Comparison of ENCODE assay signal across 33 mouse cellular contexts in genomic region chr2:171618333-171618732, GRCm38 (mm10).
DNase-seq lines count a peak whose midpoint lies in the region; ATAC-seq and TF ChIP-seq lines count a peak whose summit lies in the region.
"Had no signal": no experiment of that assay in that cellular context is flagged by ENCODE, and none has a peak within 500 bp of the region (broad histone marks: within the 10 kb centered on the region; RNA-seq: fewer than 3 reads in every experiment).

No protein-coding gene starts in this region.

- H3K27me3 ChIP-seq in liver, postnatal 0 days (ENCODE audit: insufficient read depth, low read length) = no peaks in the 10 kb centered on the region
- no peaks in the 10 kb centered on the region for H3K27me3 ChIP-seq in midbrain, embryonic 11.5 days (ENCODE audit: control insufficient read depth, insufficient read depth, low read length)
- H3K27me3 ChIP-seq in midbrain, embryonic 16.5 days (ENCODE audit: control insufficient read depth, insufficient read depth, low read depth, low read length) = no peaks in the 10 kb centered on the region
- H3K27me3 ChIP-seq in liver, embryonic 12.5 days (replicated peaks) = no peaks in the 10 kb centered on the region
- H3K27me3 ChIP-seq in liver, embryonic 16.5 days (ENCODE audit: control insufficient read depth, insufficient read depth, low read depth, low read length) = no peaks in the 10 kb centered on the region
- H3K27me3 ChIP-seq in neural tube, embryonic 15.5 days (replicated peaks) = no peaks in the 10 kb centered on the region
- H3K27me3 ChIP-seq: CH12.LX; embryonic facial prominence, embryonic 13.5 days; forebrain, embryonic 12.5 days; forebrain, embryonic 15.5 days; heart, embryonic 12.5 days; heart, embryonic 15.5 days; hindbrain, embryonic 13.5 days; Patski had no signal

- WGBS in liver, postnatal 0 days (ENCODE audit: insufficient replicate concordance) = 43% methylated on average over 9 of the region's 9 CpGs
- WGBS in midbrain, embryonic 11.5 days = 84% methylated on average over 9 of the region's 9 CpGs
- 75% methylated on average over 9 of the region's 9 CpGs for WGBS in midbrain, embryonic 16.5 days
- WGBS in liver, embryonic 12.5 days (ENCODE audit: insufficient replicate concordance) = 29% methylated on average over 9 of the region's 9 CpGs
- 26% methylated on average over 9 of the region's 9 CpGs for WGBS in liver, embryonic 16.5 days (ENCODE audit: insufficient replicate concordance)
- WGBS in neural tube, embryonic 15.5 days = 75% methylated on average over 9 of the region's 9 CpGs

- no peaks in the 10 kb centered on the region for H3K9me3 ChIP-seq in liver, postnatal 0 days (ENCODE audit: low read length)
- H3K9me3 ChIP-seq in midbrain, embryonic 11.5 days (ENCODE audit: control insufficient read depth, low read length) = no peaks in the 10 kb centered on the region
- H3K9me3 ChIP-seq in midbrain, embryonic 16.5 days (replicated peaks; ENCODE audit: control insufficient read depth, low read length, poor library complexity, severe bottlenecking) = no peaks in the 10 kb centered on the region
- H3K9me3 ChIP-seq in liver, embryonic 12.5 days (replicated peaks) = no peaks in the 10 kb centered on the region
- H3K9me3 ChIP-seq in liver, embryonic 16.5 days (replicated peaks; ENCODE audit: control insufficient read depth, low read length) = no peaks in the 10 kb centered on the region
- no peaks in the 10 kb centered on the region for H3K9me3 ChIP-seq in neural tube, embryonic 15.5 days (replicated peaks)
- H3K9me3 ChIP-seq: embryonic facial prominence, embryonic 10.5 days; embryonic facial prominence, embryonic 13.5 days; forebrain, embryonic 12.5 days; forebrain, embryonic 15.5 days; heart, embryonic 12.5 days; heart, embryonic 15.5 days; hindbrain, embryonic 10.5 days; hindbrain, embryonic 13.5 days had no signal

- DNase-seq in liver = peak; percentile 20
- no peak for DNase-seq in liver, postnatal 0 days
- peak; percentile 59 for DNase-seq in midbrain, embryonic 11.5 days (ENCODE audit: low spot score, missing footprints)
- DNase-seq in testis, postnatal 14 days (ENCODE audit: low spot score) = no peak
- DNase-seq: adrenal gland, postnatal 10 days; adrenal gland, postnatal 36 days; B cell, adult 2 months; cerebellum, adult 11-12 months; cerebellum, adult 8-10 months; cerebellum, postnatal 10 days; cerebellum, postnatal 36 days; embryo, embryonic 11 days; gastrocnemius, postnatal 10 days; gastrocnemius, postnatal 36 days; heart, postnatal 10 days; heart, postnatal 36 days had no signal

- H3K4me2 ChIP-seq in liver, postnatal 0 days (ENCODE audit: low read depth, low read length) = no peak overlapping the region
- H3K4me2 ChIP-seq in midbrain, embryonic 11.5 days = no peak overlapping the region
- no peak overlapping the region for H3K4me2 ChIP-seq in midbrain, embryonic 16.5 days (ENCODE audit: low read length)
- H3K4me2 ChIP-seq in liver, embryonic 12.5 days = no peak overlapping the region
- H3K4me2 ChIP-seq in liver, embryonic 16.5 days (ENCODE audit: low read depth, low read length) = no peak overlapping the region
- no peak overlapping the region for H3K4me2 ChIP-seq in neural tube, embryonic 15.5 days
- H3K4me2 ChIP-seq: embryonic facial prominence, embryonic 13.5 days; forebrain, embryonic 12.5 days; forebrain, embryonic 15.5 days; heart, embryonic 12.5 days; heart, embryonic 15.5 days; hindbrain, embryonic 13.5 days had no signal

- H3K36me3 ChIP-seq in liver, postnatal 0 days (replicated peaks; ENCODE audit: insufficient read depth, low read length) = no peaks in the 10 kb centered on the region
- H3K36me3 ChIP-seq in midbrain, embryonic 11.5 days (ENCODE audit: control insufficient read depth, insufficient read depth, low read length) = no peaks in the 10 kb centered on the region
- no peaks in the 10 kb centered on the region for H3K36me3 ChIP-seq in midbrain, embryonic 16.5 days (ENCODE audit: control insufficient read depth, insufficient read depth, low read length)
- no peaks in the 10 kb centered on the region for H3K36me3 ChIP-seq in liver, embryonic 12.5 days
- no peaks in the 10 kb centered on the region for H3K36me3 ChIP-seq in liver, embryonic 16.5 days (ENCODE audit: control insufficient read depth, insufficient read depth)
- no peaks in the 10 kb centered on the region for H3K36me3 ChIP-seq in neural tube, embryonic 15.5 days
- H3K36me3 ChIP-seq: embryonic facial prominence, embryonic 10.5 days; embryonic facial prominence, embryonic 13.5 days; forebrain, embryonic 12.5 days; forebrain, embryonic 15.5 days; G1E; heart, embryonic 12.5 days; heart, embryonic 15.5 days; hindbrain, embryonic 10.5 days; hindbrain, embryonic 13.5 days had no signal

- no peak overlapping the region for H3K4me3 ChIP-seq in liver, postnatal 0 days (ENCODE audit: low read depth, low read length)
- H3K4me3 ChIP-seq in midbrain, embryonic 11.5 days (ENCODE audit: low read depth, low read length) = no peak overlapping the region
- no peak overlapping the region for H3K4me3 ChIP-seq in midbrain, embryonic 16.5 days (ENCODE audit: low read depth, low read length)
- H3K4me3 ChIP-seq in liver, embryonic 12.5 days = no peak overlapping the region
- H3K4me3 ChIP-seq in liver, embryonic 16.5 days (ENCODE audit: low read depth, low read length) = no peak overlapping the region
- no peak overlapping the region for H3K4me3 ChIP-seq in neural tube, embryonic 15.5 days (replicated peaks)
- H3K4me3 ChIP-seq: embryonic facial prominence, embryonic 10.5 days; embryonic facial prominence, embryonic 13.5 days; erythroblast, embryonic 14.5 days; forebrain, embryonic 12.5 days; forebrain, embryonic 15.5 days; heart, embryonic 12.5 days; heart, embryonic 15.5 days; hindbrain, embryonic 10.5 days; hindbrain, embryonic 13.5 days had no signal

- no peaks in the 10 kb centered on the region for H3K4me1 ChIP-seq in liver, postnatal 0 days (ENCODE audit: insufficient read depth)
- peaks cover 7% of the 10 kb centered on the region; the same call in 1 of the 2 replicates for H3K4me1 ChIP-seq in midbrain, embryonic 11.5 days (ENCODE audit: control insufficient read depth, insufficient read depth, low read length)
- peaks cover 6% of the 10 kb centered on the region for H3K4me1 ChIP-seq in midbrain, embryonic 16.5 days (ENCODE audit: control insufficient read depth, insufficient read depth, low read length)
- no peaks in the 10 kb centered on the region for H3K4me1 ChIP-seq in liver, embryonic 12.5 days
- H3K4me1 ChIP-seq in liver, embryonic 16.5 days (ENCODE audit: control insufficient read depth, low read depth, low read length) = no peaks in the 10 kb centered on the region
- peaks cover 11% of the 10 kb centered on the region for H3K4me1 ChIP-seq in neural tube, embryonic 15.5 days
- H3K4me1 ChIP-seq: embryonic facial prominence, embryonic 10.5 days; forebrain, embryonic 15.5 days; heart, embryonic 12.5 days; heart, embryonic 15.5 days had no signal

- H3K27ac ChIP-seq in liver, postnatal 0 days (ENCODE audit: low read depth) = no peak overlapping the region
- no peak overlapping the region for H3K27ac ChIP-seq in midbrain, embryonic 11.5 days (ENCODE audit: low read depth, low read length)
- H3K27ac ChIP-seq in midbrain, embryonic 16.5 days (ENCODE audit: low read length) = no peak overlapping the region
- H3K27ac ChIP-seq in liver, embryonic 12.5 days = no peak overlapping the region
- no peak overlapping the region for H3K27ac ChIP-seq in liver, embryonic 16.5 days (ENCODE audit: low read length)
- H3K27ac ChIP-seq in neural tube, embryonic 15.5 days (replicated peaks) = no peak overlapping the region
- H3K27ac ChIP-seq: embryonic facial prominence, embryonic 10.5 days; embryonic facial prominence, embryonic 13.5 days; forebrain, embryonic 12.5 days; forebrain, embryonic 15.5 days; heart, embryonic 15.5 days; hindbrain, embryonic 10.5 days; hindbrain, embryonic 13.5 days had no signal

- TF ChIP-seq EP300 in liver, postnatal 0 days (IDR thresholded peaks at IDR 0.05; ENCODE audit: low read depth) = no peak

- ATAC-seq in liver, postnatal 0 days = no peak
- ATAC-seq in midbrain, embryonic 11.5 days (ENCODE audit: low FRiP score) = no peak
- no peak for ATAC-seq in midbrain, embryonic 16.5 days
- peak; percentile 76 for ATAC-seq in liver, embryonic 12.5 days
- 0 out of 2 replicates have a peak, but pooled peaks have one; percentile 35 for ATAC-seq in liver, embryonic 16.5 days (ENCODE audit: low read depth)
- no peak for ATAC-seq in neural tube, embryonic 15.5 days (ENCODE audit: low FRiP score)
- ATAC-seq: forebrain, embryonic 15.5 days; hindbrain, embryonic 16.5 days; Patski had no signal

- H3K9ac ChIP-seq in liver, postnatal 0 days (replicated peaks) = no peak overlapping the region
- H3K9ac ChIP-seq in midbrain, embryonic 11.5 days (ENCODE audit: low read length) = no peak overlapping the region
- no peak overlapping the region for H3K9ac ChIP-seq in midbrain, embryonic 16.5 days (ENCODE audit: low read depth, low read length)
- no peak overlapping the region for H3K9ac ChIP-seq in liver, embryonic 12.5 days
- H3K9ac ChIP-seq in liver, embryonic 16.5 days (ENCODE audit: low read depth, low read length) = no peak overlapping the region
- no peak overlapping the region for H3K9ac ChIP-seq in neural tube, embryonic 15.5 days (replicated peaks)
- H3K9ac ChIP-seq: embryonic facial prominence, embryonic 13.5 days; forebrain, embryonic 12.5 days; forebrain, embryonic 15.5 days; heart, embryonic 12.5 days; heart, embryonic 15.5 days; hindbrain, embryonic 13.5 days had no signal

- no peak for TF ChIP-seq CTCF in liver, postnatal 0 days (IDR thresholded peaks at IDR 0.05; ENCODE audit: low read depth)

Comparison
In these comparisons a context has a peak if more than half of its experiments do, and no peak if none do; other contexts are left out.
1. DNase-seq: peak in liver (single experiment) and midbrain, embryonic 11.5 days (single experiment); none in liver, postnatal 0 days (single experiment) and testis, postnatal 14 days (single experiment).
2. ATAC-seq: peak in liver, embryonic 12.5 days (single experiment) and liver, embryonic 16.5 days (single experiment); none in liver, postnatal 0 days (single experiment), midbrain, embryonic 11.5 days (single experiment), midbrain, embryonic 16.5 days (single experiment) and neural tube, embryonic 15.5 days (single experiment).